Mouse (Mus musculus) mature B cell (primary cell): ENCODE data around the gene Npas3.

Experiments
- in situ Hi-C: fragments of 300-500 bp; cut with MboI; formaldehyde crosslinking; loops from 2 replicates; pipeline ENCODE4 v1.14.3; 2019

Gene Npas3

DNA sequence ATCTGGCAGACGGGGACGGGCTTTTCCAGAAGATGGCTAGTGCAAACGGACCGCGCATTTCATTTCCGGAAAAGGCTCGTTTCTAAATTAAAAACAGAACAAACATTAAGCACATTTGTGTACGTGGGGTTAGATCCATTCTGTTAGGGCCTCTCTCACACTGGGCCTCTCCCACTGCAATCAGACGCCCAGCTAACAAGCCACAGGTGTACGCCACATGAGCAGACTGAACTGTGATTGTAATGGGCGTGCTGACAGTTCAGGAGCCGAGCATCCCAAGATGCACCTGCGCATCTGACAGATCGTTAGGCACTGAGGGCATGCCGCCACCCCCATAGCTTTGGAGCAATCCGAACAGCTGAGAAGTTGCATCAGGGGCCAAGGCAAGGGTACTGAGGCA, 816.5 kb downstream of the Npas3 start:
- in situ Hi-C loops: no loop called here

DNA sequence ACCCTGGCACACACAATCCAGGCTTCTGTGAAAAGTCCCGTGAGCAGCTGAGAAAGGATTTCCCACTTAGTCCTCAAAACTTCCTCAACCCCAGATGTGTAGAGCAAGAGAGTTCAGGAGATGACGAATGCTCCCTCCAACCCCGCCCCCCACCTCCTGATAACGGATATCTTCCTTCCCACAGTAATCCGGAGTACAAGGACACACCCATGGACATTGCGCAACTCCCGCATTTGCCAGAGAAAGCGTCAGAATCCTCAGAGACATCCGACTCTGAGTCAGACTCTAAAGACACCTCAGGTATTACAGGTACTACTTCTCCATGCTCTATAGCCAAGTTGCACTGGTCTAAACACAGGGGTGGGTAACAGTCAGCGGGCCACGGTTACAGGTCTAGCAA, 817.1 kb downstream of the Npas3 start:
- in situ Hi-C loops: no loop called here

DNA sequence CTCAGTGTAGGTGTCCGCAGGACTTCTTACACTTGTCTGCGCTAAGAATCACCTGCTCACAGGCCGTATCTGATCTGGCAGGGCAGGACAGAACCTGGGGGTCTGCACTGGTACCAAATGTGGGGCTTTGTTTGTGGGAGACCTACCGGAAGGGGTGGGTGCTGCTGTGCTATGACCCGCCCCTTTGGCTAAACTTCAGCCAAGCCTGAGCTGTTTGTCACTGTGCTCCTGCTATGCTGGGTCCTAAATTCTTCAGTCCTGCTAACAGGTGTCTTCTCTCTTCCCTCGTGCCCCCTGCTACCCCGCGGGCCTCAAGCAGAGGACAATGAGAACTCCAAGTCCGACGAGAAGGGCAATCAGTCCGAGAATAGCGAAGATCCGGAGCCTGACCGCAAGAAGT, 818.9 kb downstream of the Npas3 start:
- in situ Hi-C loops: no loop called here

DNA sequence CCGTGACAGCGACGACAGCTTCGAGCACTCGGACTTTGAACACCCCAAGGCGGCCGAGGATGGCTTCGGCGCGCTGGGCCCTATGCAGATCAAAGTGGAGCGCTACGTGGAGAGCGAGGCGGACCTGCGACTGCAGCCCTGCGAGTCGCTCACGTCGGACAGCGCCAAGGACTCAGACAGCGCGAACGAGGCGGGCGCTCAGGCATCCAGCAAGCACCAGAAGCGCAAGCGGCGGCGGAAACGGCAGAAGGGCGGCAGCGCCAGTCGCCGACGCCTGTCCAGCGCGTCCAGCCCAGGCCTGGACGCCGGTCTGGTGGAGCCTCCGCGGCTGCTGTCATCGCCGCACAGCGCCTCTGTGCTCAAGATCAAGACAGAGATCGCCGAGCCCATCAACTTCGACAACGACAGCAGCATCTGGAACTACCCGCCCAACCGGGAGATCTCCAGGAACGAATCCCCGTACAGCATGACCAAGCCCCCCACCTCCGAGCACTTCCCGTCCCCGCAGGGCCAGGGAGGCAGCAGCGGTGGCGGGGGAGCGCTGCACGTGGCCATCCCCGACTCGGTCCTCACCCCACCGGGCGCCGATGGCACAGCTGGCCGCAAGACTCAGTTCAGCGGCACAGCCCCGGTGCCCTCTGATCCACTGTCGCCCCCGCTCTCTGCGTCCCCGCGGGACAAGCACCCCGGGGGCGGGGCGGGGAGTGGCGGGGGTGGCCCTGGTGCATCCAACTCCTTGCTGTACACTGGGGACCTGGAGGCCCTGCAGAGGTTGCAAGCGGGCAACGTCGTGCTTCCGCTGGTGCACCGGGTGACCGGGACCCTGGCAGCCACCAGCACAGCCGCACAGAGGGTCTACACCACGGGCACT, 819.6 kb downstream of the Npas3 start:
- in situ Hi-C loops: no loop called here

DNA sequence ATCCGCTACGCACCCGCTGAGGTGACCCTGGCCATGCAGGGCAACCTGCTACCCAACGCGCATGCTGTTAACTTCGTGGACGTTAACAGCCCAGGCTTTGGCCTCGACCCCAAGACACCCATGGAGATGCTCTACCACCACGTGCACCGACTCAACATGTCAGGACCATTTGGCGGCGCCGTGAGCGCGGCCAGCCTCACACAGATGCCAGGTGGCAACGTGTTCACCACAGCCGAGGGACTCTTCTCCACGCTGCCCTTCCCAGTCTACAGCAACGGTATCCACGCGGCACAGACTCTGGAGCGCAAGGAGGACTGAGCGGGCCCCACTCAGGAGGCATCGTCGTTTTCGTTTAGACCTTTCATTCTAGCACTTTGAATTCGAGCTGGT, 820.3 kb downstream of the Npas3 start:
- in situ Hi-C loops: no loop called here

DNA sequence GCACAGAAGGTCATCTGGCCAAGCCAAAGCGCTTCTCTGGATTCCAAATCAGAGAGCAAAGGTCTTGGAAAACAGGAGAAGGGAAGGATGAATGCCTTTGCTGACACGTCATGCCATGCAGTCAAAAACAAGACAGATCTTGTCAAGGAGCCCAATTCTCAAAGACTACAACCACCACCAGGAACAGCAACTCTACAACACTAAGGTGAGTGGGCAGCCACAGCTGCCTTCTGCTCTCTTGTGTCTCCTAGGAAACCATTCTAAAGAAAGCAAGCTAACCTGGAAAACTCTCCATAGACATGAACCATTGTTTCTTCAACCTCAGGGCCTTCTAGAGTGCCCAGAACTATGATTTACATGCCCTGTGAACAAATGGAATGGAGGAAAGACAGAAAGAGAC, 825.5 kb downstream of the Npas3 start:
- in situ Hi-C loops: no loop called here

DNA sequence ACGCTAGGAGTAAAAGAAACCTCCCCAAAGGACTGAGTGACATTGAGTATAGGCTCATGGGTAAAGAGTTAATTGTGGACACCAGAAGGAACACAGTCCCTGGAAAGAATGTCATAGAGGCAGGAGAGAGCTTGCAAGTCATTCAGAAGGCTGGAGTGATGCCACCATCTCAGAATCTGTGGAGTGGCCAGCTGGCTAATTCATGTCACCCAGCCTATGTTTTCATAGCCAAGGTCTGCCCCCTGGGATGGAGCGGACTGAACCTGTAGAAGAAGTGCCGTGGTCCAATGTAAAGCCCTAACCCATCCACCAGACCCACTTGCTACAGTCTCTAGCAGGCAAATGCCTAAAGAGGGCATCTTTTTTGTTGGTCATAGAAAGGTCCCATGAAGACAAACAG, 832.5 kb downstream of the Npas3 start:
- in situ Hi-C loops: no loop called here

DNA sequence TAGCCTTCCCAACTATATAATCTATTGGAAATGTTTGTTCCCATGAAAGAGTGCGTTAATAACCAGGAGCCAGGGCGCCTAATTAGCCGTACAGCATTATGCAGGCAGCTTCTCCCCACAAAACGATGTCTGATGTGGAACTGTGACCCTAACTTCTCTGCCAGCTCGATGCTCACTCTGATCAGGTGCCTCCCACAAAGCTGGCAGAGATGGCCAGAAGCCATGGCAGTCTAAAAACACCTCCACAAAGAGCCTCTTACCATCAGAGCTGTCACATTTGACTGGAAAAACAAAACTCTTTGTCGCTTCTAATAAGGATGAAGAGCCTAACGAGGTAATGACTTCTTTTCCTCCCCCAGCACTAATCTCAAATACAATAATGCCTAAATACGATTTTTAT, 845.3 kb downstream of the Npas3 start:
- in situ Hi-C loops: no loop called here

DNA sequence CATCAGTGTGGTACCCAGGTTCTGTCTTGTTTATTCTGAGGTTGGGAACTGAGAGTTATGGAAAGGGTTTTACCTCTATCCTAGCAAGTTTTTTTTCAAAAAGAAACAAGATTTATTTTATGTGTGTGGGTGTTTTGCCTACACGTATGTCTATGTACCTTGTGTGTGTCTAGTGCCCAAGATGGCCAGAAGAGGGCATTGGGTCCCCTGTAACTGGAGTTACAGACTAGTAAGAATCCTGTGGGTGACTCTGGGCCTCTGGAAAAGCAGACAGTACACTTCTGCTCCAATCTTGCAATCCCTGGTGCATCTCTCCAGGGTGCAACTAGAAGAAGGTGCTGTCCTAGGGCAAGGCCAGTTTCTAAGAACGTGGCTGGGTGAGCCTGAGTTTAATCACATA, 848.0 kb downstream of the Npas3 start:
- in situ Hi-C loops: no loop called here

DNA sequence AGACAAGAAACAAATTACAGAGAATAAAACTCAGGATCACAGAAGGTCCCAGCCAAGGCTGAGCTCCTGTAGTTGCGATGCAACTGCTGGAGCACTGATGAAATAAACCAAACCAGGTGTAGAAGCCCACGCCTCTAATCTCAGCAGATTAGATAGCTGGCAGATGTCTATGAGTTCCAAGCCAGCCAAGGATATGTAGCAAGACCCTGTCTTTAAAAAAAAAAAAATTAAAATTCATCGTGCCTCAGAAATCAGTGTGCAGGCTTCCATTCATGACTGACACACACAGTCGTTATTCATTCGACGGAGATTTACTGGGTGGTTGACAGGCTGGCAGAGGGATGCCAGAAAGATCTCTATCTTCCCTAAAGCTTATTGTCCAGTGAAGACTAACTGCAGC, 849.7 kb downstream of the Npas3 start:
- in situ Hi-C loops: no loop called here

DNA sequence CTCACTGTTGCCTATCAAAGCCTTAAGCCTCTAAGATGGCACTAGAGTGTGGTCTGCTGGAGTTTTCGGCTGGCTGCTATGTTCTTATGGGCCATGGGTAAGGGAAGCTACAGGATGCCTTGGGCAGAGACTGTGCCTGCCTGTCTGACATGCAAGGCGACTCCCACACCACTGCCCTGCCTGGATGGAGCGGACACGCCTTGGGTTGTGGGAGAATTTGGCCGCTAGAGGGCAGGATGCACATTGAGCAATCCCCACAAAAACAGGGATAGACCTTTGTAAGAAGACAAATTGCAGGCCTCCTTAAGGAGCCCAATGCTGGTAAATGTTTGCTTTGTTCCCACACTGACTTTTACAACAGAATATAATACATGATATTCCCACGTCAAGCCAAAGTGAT, 850.3 kb downstream of the Npas3 start:
- in situ Hi-C loops: no loop called here

DNA sequence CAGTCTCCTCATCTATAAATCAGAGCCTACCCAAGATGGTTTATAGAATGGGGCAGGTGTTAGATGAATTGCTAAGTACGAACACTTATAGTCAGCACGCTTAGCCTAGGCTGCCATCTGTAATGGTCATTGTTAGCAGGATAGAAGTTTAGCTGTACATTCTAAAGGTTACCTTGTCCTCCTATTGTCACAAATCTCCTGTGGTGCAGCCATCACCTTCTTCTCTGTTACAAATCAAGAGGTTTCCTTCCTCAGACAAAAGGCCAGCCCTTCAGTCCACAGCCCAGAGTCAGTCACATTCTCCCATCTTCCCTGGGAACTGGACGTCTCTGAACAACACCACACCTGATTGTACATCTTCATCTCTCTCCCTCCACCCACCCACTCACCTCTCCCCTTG, 851.0 kb downstream of the Npas3 start:
- in situ Hi-C loops: no loop called here

DNA sequence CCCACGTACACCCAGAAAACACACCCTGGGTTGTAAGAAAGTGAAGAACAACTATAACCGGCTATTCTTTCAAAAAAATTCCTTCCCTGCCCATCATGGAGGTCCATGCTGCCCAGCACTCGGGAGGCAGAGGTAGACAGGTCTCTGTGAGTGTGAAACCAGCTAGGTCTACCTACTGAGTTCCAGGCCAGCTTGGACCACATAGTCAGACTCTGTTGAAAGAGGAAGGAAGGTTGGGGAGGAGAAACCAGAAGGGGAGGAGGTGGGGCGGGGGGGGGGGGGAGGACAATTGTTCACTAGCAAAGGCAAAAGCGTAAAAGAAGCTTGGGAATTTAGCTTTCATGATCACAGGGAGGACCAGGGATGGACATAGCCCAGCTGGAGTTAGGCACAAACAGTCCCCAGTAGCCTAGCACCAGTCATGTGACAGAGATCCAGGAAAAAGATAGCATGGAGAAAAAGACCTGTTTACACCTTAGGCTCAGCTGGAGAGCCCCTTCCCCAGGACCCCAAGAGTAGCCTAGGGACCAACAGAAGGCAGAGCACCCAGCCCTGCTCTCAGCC, 852.9 kb downstream of the Npas3 start:
- in situ Hi-C loops: no loop called here

DNA sequence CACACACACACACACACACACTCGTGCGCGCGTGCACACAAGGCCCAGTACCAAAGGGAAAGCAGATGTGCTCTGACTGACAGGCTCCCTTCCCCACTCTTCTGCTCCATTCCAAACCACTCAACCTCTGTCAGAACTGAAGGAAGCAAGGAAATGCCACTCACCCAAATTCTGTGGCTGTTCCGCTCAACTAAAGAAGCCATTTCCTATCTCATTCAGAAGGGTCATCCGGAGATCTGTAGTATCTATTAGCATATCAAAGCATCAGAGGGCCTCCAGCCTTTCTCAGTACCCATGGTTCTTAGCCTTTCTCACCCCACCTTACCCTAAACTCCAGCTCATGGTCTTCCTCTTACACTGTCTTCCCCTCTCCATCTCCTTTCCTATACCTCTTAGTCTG, 854.0 kb downstream of the Npas3 start:
- in situ Hi-C loops: no loop called here

DNA sequence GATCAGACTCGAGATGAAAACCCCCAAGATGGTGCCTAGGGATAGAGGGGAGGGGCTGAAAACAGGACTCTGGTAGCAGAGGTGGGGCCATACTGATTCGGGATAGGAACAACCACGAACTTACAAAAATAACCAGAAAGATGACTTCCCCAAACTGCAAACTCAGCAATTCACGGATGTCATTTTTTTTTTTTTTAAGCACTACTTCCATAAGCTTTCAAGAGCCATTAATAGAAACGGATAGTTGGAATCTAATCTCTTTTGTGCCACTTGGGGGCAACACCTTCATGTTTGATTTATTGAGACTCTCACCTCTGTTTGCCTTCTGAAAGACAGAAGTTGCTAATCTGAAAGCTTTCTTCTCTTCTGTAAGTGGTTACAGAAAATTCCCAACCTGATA, 857.1 kb downstream of the Npas3 start:
- in situ Hi-C loops: no loop called here

DNA sequence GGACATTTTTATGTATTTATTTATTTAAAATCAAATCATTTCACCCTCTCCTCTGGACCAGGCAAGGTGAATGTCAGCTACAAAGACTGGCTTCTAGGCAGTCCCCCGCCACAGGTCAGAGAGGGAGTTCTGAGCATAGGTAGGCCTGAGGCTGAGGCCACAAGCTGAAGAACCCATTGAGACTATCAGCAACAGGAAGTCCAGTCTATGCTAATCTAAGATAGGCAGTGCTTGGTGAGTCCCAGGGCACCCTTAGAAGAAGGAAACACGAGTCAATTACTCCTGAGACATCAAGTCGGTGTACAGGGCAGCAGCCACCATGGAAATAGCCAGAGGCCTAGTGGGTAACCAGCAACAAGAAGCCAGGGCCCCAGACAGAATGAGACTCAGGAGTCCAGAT, 857.5 kb downstream of the Npas3 start:
- in situ Hi-C loops: no loop called here

DNA sequence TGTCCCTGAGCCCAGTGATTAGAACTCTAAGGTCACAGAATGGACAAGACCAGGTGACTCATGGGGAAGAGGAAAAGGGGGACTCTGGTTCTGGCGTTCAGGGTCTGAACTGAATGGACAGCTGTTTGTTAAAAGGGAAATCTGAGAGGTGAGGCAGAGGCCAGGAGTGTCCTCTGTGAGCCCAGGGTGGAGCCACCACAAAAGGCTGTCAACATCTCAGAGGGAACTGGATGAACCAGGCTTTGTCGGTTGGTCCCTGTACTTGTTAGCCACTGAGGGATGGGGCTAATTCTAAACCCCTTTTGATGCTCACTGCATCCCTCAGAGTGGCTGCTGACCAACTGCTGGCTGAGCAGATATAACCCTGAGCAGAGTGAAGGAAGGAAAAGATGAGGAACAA, 861.9 kb downstream of the Npas3 start:
- in situ Hi-C loops: no loop called here

DNA sequence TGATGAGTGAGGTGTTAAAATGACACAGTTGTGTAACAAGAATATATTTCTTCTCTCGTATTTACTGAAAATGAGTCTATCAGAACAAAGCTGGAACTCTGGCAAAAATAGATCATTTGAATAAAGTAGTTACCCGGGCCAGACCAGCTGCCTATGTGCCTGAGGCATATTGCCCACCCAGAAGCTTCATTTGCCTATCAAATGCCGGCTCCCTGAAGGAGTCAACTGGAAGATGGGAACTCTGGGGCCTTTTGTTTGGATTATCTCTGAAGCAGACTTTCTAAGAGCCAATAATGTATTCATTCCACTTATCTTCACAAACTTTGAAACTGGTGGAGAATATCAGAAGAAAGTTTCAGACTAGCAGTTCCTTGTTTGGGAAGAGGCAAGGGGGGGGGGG, 862.5 kb downstream of the Npas3 start:
- in situ Hi-C loops: no loop called here

DNA sequence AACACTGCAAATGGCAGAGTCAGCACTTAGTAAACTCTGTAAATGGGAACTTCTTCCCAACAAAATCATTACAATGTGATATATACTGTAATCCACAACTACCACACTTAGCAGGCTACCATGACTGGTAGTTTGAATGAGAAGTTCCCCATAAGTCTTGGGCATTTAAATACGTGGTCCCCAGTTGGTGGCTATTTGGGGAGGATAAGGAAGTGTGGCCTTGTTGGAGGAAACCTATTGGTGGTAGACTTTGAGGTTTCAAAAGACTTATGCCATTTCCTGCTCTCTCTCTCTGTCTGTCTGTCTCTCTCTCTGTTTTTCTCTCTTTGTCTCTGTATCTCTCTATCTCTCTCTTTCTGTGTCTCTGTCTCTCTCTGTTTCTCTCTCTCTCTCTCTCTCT, 871.9 kb downstream of the Npas3 start:
- in situ Hi-C loops: no loop called here

DNA sequence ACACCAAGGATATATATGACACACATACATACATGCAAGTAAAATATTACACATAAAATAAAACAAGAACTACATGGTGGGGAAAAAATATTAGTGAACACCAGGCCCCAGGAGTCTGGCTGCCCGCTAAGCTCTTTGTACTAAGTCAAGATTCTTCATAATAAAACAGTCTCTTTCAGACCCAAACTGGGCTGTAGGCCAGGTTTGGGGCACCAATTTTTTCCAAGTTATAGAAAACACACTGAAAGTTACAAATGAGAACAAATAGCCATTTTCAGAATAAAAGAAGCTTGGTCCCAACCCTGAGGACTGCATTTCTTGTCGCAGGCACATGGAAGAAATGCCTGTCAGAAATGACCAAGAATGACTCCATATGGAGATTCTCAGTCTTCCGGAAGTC, 872.8 kb downstream of the Npas3 start:
- in situ Hi-C loops: no loop called here
